Mouse (Mus musculus) left cerebral cortex, adult 18-20 months (tissue): ENCODE measurements around the gene Gbp2b. TPM values are rescaled to one million over a fixed set of nuclear protein-coding genes. Genes with fewer than 3 reads are reported as not detected.
A peak's percentile ranks its signal among the peaks of the same experiment; 100 is the strongest.
"Not testable (repeated sequence)": the region's sequence is repeated elsewhere in the genome, so short reads cannot be mapped to it uniquely, and the experiment has no call there.

ENCODE experiments used
- DNase-seq, 2 experiments: peaks; one replicate each; pipeline ENCODE4 v3.0.0; 2021 to 2022; ENCODE audit warnings: low spot score in 2 of 2, mixed read lengths in 1 of 2
- microRNA-seq, 2 experiments: library from miRNA; unstranded; fragments of <30 nt; microRNA quantifications; one replicate each; pipeline ENCODE4 v1.2.0; 2021
- total RNA-seq, 2 experiments: library from RNA; stranded (reverse); gene quantifications; 2 replicates each; pipeline ENCODE4 v1.2.3; 2021

Gene Gbp2b
- total RNA-seq, 2 experiments from 2014 or later, result not detected

GRCm38 (mm10) chr3:142620111-142620955 lies 25.7 kb downstream of the Gbp2b start, which contains the start of gene Gbp2:
Gene Gbp2 (plus strand): TSS chr3:142620602.
- DNase-seq, result no peak

- DNase-seq, result no peak
These were observed 26.4 kb downstream of the Gbp2b start for GRCm38 (mm10) chr3:142620956-142621562.

- no peak for DNase-seq
These were observed 35.7 kb downstream of the Gbp2b start for GRCm38 (mm10) chr3:142630385-142630784.

GRCm38 (mm10) chr3:142640201-142640600 lies 45.6 kb downstream of the Gbp2b start:
- peak; percentile 46 to 73 for DNase-seq

- peak; percentile 69 to 83 for DNase-seq
These were observed 51.3 kb downstream of the Gbp2b start for GRCm38 (mm10) chr3:142645949-142646348.

GRCm38 (mm10) chr3:142647836-142648235 lies 53.2 kb downstream of the Gbp2b start:
- not testable (repeated sequence) for DNase-seq

- no peak for DNase-seq
These were observed 55.6 kb downstream of the Gbp2b start for GRCm38 (mm10) chr3:142650205-142650604.

- no peak for DNase-seq
These were observed 70.1 kb downstream of the Gbp2b start for GRCm38 (mm10) chr3:142664723-142665122.

Small RNA genes lying within 50 kb of the gene (microRNA-seq; reads per million reads assigned to microRNA genes)
- 0 reads per million in 2 experiments for gene Mir6381

Other genes starting within 250 kb of the Gbp2b start
- 10 to 100 TPM; 18.3 to 24.5 TPM for gene Pdlim5, start 199.2 kb upstream of the Gbp2b start, total RNA-seq
- 1 to 10 TPM; 1.8 to 3.4 TPM for gene Gbp5, start 100.9 kb upstream of the Gbp2b start, total RNA-seq
- gene Gbp7, start 64.5 kb upstream of the Gbp2b start, total RNA-seq, result 1 to 10 TPM; 2.8 to 4.2 TPM
- gene Gbp3, start 34.8 kb upstream of the Gbp2b start, total RNA-seq, result 1 to 10 TPM; 4.0 to 4.5 TPM
- 1 to 10 TPM; 2.2 to 2.7 TPM for gene Gbp2, start 25.8 kb downstream of the Gbp2b start, total RNA-seq
- gene Kyat3, start 106.2 kb downstream of the Gbp2b start, total RNA-seq, result 1 to 10 TPM; 5.9 to 6.6 TPM
- 10 to 100 TPM; 41.2 to 42.4 TPM for gene Gtf2b, start 170.2 kb downstream of the Gbp2b start, total RNA-seq